Mouse (Mus musculus) left cerebral cortex, adult 2 months (tissue): ENCODE measurements around the gene Gpr62. TPM values are rescaled to one million over a fixed set of nuclear protein-coding genes. Genes with fewer than 3 reads are reported as not detected.
"Not testable (repeated sequence)": the region's sequence is repeated elsewhere in the genome, so short reads cannot be mapped to it uniquely, and the experiment has no call there.

Experiments used
- DNase-seq, 2 experiments: peaks; one replicate each; pipeline ENCODE4 v3.0.0; 2021 to 2022; ENCODE audit warnings: low spot score in 2 of 2, mixed read lengths in 1 of 2; ENCODE audit errors: extremely low spot score in 1 of 2
- H3K27ac ChIP-seq: fragments of 200-600 bp; 2 replicates; pipeline ENCODE4 v1.8.1; 2022
- H3K4me3 ChIP-seq: fragments of 200-600 bp; 2 replicates; pipeline ENCODE4 v1.8.1; 2022
- CTCF ChIP-seq: fragments of 200-600 bp; IDR thresholded peaks from 2 replicates; pipeline ENCODE4 v1.8.1; 2022; ENCODE audit warnings: antibody characterized with exemption, mild to moderate bottlenecking, moderate library complexity
- intact Hi-C: fragments of 180-260 bp; cut with DNase I; formaldehyde crosslinking; loops from one replicate; pipeline ENCODE4 v1.15.1; 2025
- long read RNA-seq, 2 experiments: library from polyadenylated mRNA; stranded (forward); transcript quantifications; one replicate each; pipeline ENCODE4 v2.0.0; 2021; ENCODE audit warnings: borderline mapping rate in 2 of 2
- total RNA-seq, 2 experiments: library from RNA; stranded (reverse); gene quantifications; 2 replicates each; pipeline ENCODE4 v1.2.3; 2021

Gpr62 gene
- total RNA-seq = 1 to 10 TPM; 7.4 to 7.6 TPM
- long read RNA-seq, experiment 1, transcript Gpr62-201 (1 exons, 1,977 nt) = major isoform, 7 of 7 reads
- long read RNA-seq, experiment 1, partial matches to known transcripts = 0 of 7 reads
- long read RNA-seq, experiment 1, other reads (novel, unspliced or antisense) = 0 of 7 reads
- long read RNA-seq, experiment 2, transcript Gpr62-201 (1 exons, 1,977 nt) = major isoform, 7 of 7 reads
- long read RNA-seq, experiment 2, partial matches to known transcripts = 0 of 7 reads
- long read RNA-seq, experiment 2, other reads (novel, unspliced or antisense) = 0 of 7 reads

DNA sequence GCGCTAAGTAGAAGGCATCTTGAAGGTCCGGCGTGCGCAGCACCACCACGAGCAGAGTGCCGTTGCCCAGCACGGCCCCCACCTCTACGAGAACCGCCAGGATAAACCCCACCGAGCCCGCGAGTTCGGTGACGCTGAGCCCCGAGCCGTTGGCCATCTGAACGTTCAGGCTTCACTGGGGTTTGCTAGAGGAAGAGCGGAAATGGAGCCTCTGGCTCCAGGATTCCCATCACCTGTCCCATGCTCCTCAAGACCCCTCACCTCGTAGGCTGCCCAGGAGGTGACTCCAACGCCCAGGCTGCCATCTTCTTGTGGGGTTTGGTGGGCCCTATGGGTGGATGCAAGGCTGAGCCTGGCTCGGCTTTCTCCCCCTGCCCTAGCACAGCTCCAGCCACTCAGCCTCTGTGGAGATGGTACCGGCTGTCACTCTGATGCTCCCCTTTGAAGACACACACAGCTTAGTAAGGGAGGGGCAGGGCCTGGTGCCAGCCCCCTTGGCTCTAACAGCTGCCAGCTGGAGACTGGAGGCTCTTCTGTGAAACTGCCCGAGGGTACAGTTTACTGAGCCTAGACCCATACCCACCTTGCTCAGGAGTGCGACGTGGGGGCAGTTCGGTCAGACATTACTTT, at the start of gene Gpr62:
TSS of gene Gpr62 (minus strand) at position 368 of the 630 bp plus-strand sequence.
- no peak for TF ChIP-seq CTCF
- H3K27ac ChIP-seq = peak within 1 kb of the TSS; percentile 99
- peak within 1 kb of the TSS; percentile 60 for H3K4me3 ChIP-seq
- peak in 1 of 2 experiments; percentile 48 for DNase-seq
- intact Hi-C loops = no loop called here

- intact Hi-C loops = no loop called here
- no peak for DNase-seq
- Histone ChIP-seq H3K4me3 (no peak within 1 kb of the TSS), H3K27ac (no peak within 1 kb of the TSS)
- TF ChIP-seq CTCF = no peak
Observed at GRCm38 (mm10) chr9:106514273-106514672, 48.5 kb upstream of the Gpr62 start, which contains the start of gene Iqcf5. Gene Iqcf5, plus strand, starts transcription at chr9:106514573.

- DNase-seq = no peak
- intact Hi-C loops = no loop called here
- no peak overlapping the region for H3K27ac ChIP-seq
- H3K4me3 ChIP-seq = no peak overlapping the region
- TF ChIP-seq CTCF = no peak
Observed at GRCm38 (mm10) chr9:106513566-106513965, 47.8 kb upstream of the Gpr62 start.

- DNase-seq = no peak
Observed at GRCm38 (mm10) chr9:106512729-106513450, 47.2 kb upstream of the Gpr62 start.

GRCm38 (mm10) chr9:106509356-106509755, 43.6 kb upstream of the Gpr62 start:
- H3K27ac ChIP-seq = no peak overlapping the region
- TF ChIP-seq CTCF = no peak
- intact Hi-C loops = no loop called here
- DNase-seq = no peak
- H3K4me3 ChIP-seq = no peak overlapping the region

More at GRCm38 (mm10) chr9:106512729-106513450, 47.2 kb upstream of the Gpr62 start:
- Histone ChIP-seq H3K27ac (no peak overlapping the region), H3K4me3 (no peak overlapping the region)
- no peak for TF ChIP-seq CTCF
- intact Hi-C loops = no loop called here

DNA sequence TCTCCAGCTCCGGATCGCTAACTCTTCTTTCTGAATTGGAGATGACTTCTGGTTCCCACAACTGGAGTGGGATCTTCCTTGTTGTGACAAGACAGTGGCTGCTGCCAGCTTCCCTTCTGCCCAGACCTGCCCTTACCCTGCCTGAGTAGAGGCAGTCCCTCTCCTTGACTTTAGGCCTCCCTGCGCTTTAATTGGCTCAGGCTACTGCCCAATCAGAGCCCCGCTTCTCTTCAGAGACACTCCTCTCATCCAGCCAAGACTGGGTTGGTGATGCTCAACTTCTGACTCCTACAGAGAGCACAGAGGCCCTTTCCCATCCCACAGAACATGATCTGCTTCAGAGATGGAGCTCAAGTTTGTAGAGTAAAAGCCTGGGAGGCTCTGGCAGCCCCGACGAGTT, 38.5 kb upstream of the Gpr62 start:
- no peak for TF ChIP-seq CTCF
- Histone ChIP-seq H3K4me3 (no peak overlapping the region), H3K27ac (no peak overlapping the region)
- intact Hi-C loops = no loop called here
- DNase-seq = no peak

DNA sequence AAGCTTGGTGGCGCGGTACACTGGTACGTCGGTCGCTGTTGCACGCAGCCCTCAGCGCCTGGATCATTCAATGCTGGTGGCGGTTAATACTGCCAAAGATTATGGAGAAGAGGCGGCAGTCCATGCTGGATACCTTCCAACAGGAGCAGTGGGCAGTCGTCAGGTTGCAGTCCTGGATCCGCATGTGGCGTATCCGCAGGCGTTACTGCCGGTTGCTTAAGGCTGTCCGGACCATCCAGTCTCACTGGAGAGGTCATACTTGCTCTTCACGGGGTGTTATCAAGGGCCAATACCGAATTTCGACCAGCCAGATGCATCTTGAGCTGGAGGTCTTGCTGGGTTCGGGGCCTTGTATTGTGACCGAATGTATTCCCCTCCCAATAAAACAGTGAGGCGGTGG, 36.1 kb upstream of the Gpr62 start:
- TF ChIP-seq CTCF = no peak
- DNase-seq = no peak
- Histone ChIP-seq H3K4me3 (no peak overlapping the region), H3K27ac (no peak overlapping the region)
- intact Hi-C loops = no loop called here

- intact Hi-C loops = no loop called here
- H3K4me3 ChIP-seq = no peak within 1 kb of the TSS
- DNase-seq = no peak
- H3K27ac ChIP-seq = no peak within 1 kb of the TSS
- TF ChIP-seq CTCF = no peak
Observed at GRCm38 (mm10) chr9:106499667-106500066, 33.9 kb upstream of the Gpr62 start, which contains the start of gene Iqcf1. Gene Iqcf1, plus strand, starts transcription at chr9:106499967.

DNA sequence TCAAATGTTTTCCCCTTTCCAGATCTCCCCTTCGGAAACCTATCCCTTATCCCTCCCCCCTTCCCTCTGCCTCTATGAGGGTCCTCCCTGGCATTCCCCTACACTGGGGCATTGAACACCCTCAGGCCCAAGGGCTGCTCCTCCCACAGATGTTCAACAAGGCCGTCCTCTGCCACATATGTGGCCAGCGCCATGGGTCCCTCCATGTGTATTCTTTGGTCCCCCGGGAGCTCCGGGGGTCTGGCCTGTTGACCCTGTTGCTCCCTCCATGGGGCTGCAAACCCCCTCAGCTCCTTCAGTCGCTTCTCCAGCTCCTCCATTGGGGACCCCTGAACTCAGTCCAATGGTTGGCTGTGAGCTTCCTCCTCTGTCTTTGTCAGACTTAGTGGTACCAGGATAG, 21.9 kb upstream of the Gpr62 start:
- H3K27ac ChIP-seq, H3K4me3 ChIP-seq, DNase-seq, intact Hi-C loops: not testable (repeated sequence)

DNA sequence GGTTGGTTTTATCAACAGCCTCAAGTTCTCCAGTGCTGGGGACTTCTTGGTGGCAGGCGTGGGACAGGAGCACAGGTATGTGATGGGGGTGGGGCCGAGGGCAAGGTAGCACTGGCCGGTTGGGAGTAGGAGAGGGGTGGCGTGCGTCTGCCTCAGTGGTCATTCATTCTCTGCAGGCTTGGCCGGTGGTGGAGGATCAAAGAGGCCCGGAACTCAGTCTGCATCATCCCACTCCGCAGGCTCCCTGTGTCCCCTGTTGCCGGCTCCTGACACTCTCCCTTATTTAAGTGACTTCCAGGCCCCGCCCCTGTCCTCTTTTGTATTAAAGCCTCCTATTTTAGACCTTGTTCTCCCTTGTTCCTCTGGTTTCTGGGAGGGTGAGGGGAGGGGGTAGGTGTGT, 19.3 kb upstream of the Gpr62 start:
- H3K4me3 ChIP-seq = no peak overlapping the region
- no peak for DNase-seq
- intact Hi-C loops = no loop called here
- TF ChIP-seq CTCF = no peak
- no peak overlapping the region for H3K27ac ChIP-seq

GRCm38 (mm10) chr9:106483606-106484005, 17.9 kb upstream of the Gpr62 start:
- no peak for TF ChIP-seq CTCF
- no peak for DNase-seq
- Histone ChIP-seq H3K4me3 (no peak overlapping the region), H3K27ac (no peak overlapping the region)
- intact Hi-C loops = no loop called here

GRCm38 (mm10) chr9:106483136-106483535, 17.4 kb upstream of the Gpr62 start:
- no peak for TF ChIP-seq CTCF
- intact Hi-C loops = no loop called here

More at GRCm38 (mm10) chr9:106483136-106483535, 17.4 kb upstream of the Gpr62 start:
- peak in 1 of 2 experiments; percentile 8 for DNase-seq
- no peak overlapping the region for H3K27ac ChIP-seq
- H3K4me3 ChIP-seq = no peak overlapping the region
